Mouse (Mus musculus) small intestine, adult 2 months (tissue): ENCODE measurements around the gene Enthd1. TPM values are rescaled to one million over a fixed set of nuclear protein-coding genes. Genes with fewer than 3 reads are reported as not detected.

Experiments used
- H3K27ac ChIP-seq: fragments of 200-500 bp; 2 replicates; pipeline ENCODE4 v1.5.1; 2012; ENCODE audit warnings: low read depth, low read length, control low read depth, inconsistent platforms; ENCODE audit not compliant: insufficient read depth
- H3K27me3 ChIP-seq: fragments of 200-500 bp; 2 replicates; pipeline ENCODE4 v1.6.1; 2012; ENCODE audit warnings: mild to moderate bottlenecking, moderate library complexity, low read length, inconsistent platforms; ENCODE audit not compliant: control insufficient read depth, insufficient read depth
- H3K36me3 ChIP-seq: fragments of 200-500 bp; 2 replicates; pipeline ENCODE4 v1.6.1; 2012; ENCODE audit warnings: mild to moderate bottlenecking, low read length, control low read depth, inconsistent platforms; ENCODE audit not compliant: control insufficient read depth, insufficient read depth
- H3K4me1 ChIP-seq: fragments of 200-500 bp; 2 replicates; pipeline ENCODE4 v1.6.1; 2012; ENCODE audit warnings: low read length, inconsistent platforms, mixed read lengths; ENCODE audit not compliant: control insufficient read depth, insufficient read depth, insufficient read length
- H3K4me3 ChIP-seq: fragments of 200-500 bp; 2 replicates; pipeline ENCODE4 v1.5.1; 2012; ENCODE audit warnings: low read depth, mild to moderate bottlenecking, control low read depth, inconsistent platforms, low read length, moderate library complexity
- CTCF ChIP-seq: fragments of 200-500 bp; IDR thresholded peaks from 2 replicates; pipeline ENCODE4 v1.5.1; 2012; ENCODE audit warnings: low read depth, mild to moderate bottlenecking, control low read depth, inconsistent platforms, low read length, moderate library complexity, mixed read lengths; ENCODE audit not compliant: insufficient replicate concordance, insufficient read length; ENCODE audit errors: extremely low read depth
- POLR2A ChIP-seq: fragments of 200-500 bp; IDR thresholded peaks from 2 replicates; pipeline ENCODE4 v1.6.1; 2012; ENCODE audit warnings: low read depth, mild to moderate bottlenecking, control low read depth, inconsistent platforms, low read length, moderate library complexity
- whole genome bisulfite sequencing: fragments of 180-500 bp; shearing (Covaris S2); methylation state at CpG from one replicate; pipeline ENCODE4 v1.1.7; 2018; 5-methylcytosine and 5-hydroxymethylcytosine counted together
- polyA plus RNA-seq: library from polyadenylated mRNA; depleted of rRNA; stranded (reverse); fragments of >200 nt; gene quantifications from 2 replicates; pipeline ENCODE4 v1.2.3, GENCODE M21; 2012; rRNA removed

Gene Enthd1
- not detected in 2 replicates for polyA plus RNA-seq

- TF ChIP-seq POLR2A: no peak
- Histone ChIP-seq H3K4me1 (no peaks in the 10 kb centered on the region), H3K27ac (no peak within 1 kb of the TSS), H3K27me3 (no peaks in the 10 kb centered on the region; the same call in 1 of the 2 replicates), H3K36me3 (no peaks in the 10 kb centered on the region), H3K4me3 (no peak within 1 kb of the TSS)
- 85% methylated on average over 19 of the region's 19 CpGs for WGBS
These were observed at the start of gene Enthd1 for GRCm38 (mm10) chr15:80565106-80565665. Gene Enthd1 (minus strand): TSS chr15:80565156.

GRCm38 (mm10) chr15:80613904-80614303, 48.9 kb upstream of the Enthd1 start:
- TF ChIP-seq CTCF: no peak
- TF ChIP-seq POLR2A: no peak
- H3K4me3 ChIP-seq: no peak overlapping the region
- H3K4me1 ChIP-seq: peaks cover 3% of the 10 kb centered on the region; the same call in 1 of the 2 replicates
- no peak overlapping the region for H3K27ac ChIP-seq
- H3K36me3 ChIP-seq: no peaks in the 10 kb centered on the region
- peaks cover 3% of the 10 kb centered on the region; the same call in 1 of the 2 replicates for H3K27me3 ChIP-seq
- 66% methylated on average over 5 of the region's 5 CpGs for WGBS

- H3K4me3 ChIP-seq: no peak overlapping the region
- H3K27ac ChIP-seq: no peak overlapping the region
- H3K36me3 ChIP-seq: no peaks in the 10 kb centered on the region
- 46% methylated on average over 5 of the region's 5 CpGs for WGBS
- H3K27me3 ChIP-seq: peaks cover 3% of the 10 kb centered on the region; the same call in 1 of the 2 replicates
- peaks cover 3% of the 10 kb centered on the region; the same call in 1 of the 2 replicates for H3K4me1 ChIP-seq
- TF ChIP-seq POLR2A (no peak), CTCF (no peak)
These were observed 46.5 kb upstream of the Enthd1 start for GRCm38 (mm10) chr15:80611478-80611877.

- Histone ChIP-seq H3K27me3 (peaks cover 3% of the 10 kb centered on the region; the same call in 1 of the 2 replicates), H3K4me3 (no peak overlapping the region), H3K36me3 (no peaks in the 10 kb centered on the region), H3K4me1 (peaks cover 3% of the 10 kb centered on the region; the same call in 1 of the 2 replicates), H3K27ac (no peak overlapping the region)
- TF ChIP-seq POLR2A (no peak), CTCF (no peak)
- WGBS: 49% methylated on average over 2 of the region's 2 CpGs
These were observed 45.4 kb upstream of the Enthd1 start for GRCm38 (mm10) chr15:80610335-80610734.

GRCm38 (mm10) chr15:80607970-80608369, 43.0 kb upstream of the Enthd1 start:
- Histone ChIP-seq H3K4me3 (no peak overlapping the region), H3K27me3 (no peaks in the 10 kb centered on the region), H3K4me1 (no peaks in the 10 kb centered on the region; the same call in 1 of the 2 replicates), H3K36me3 (no peaks in the 10 kb centered on the region), H3K27ac (no peak overlapping the region)
- WGBS: 69% methylated on average over 3 of the region's 3 CpGs
- TF ChIP-seq CTCF: no peak
- no peak for TF ChIP-seq POLR2A

GRCm38 (mm10) chr15:80604026-80604425, 39.1 kb upstream of the Enthd1 start:
- TF ChIP-seq POLR2A (no peak), CTCF (no peak)
- H3K27me3 ChIP-seq: no peaks in the 10 kb centered on the region
- H3K36me3 ChIP-seq: no peaks in the 10 kb centered on the region
- 53% methylated on average over 6 of the region's 6 CpGs for WGBS
- peaks cover 2% of the 10 kb centered on the region; the same call in 1 of the 2 replicates for H3K4me1 ChIP-seq
- H3K4me3 ChIP-seq: no peak overlapping the region
- no peak overlapping the region for H3K27ac ChIP-seq

- Histone ChIP-seq H3K36me3 (no peaks in the 10 kb centered on the region), H3K4me3 (no peak overlapping the region), H3K27me3 (no peaks in the 10 kb centered on the region), H3K27ac (0 out of 2 replicates have a peak overlapping the region, but pooled peaks have one; percentile 12), H3K4me1 (peaks cover 2% of the 10 kb centered on the region; the same call in 1 of the 2 replicates)
- TF ChIP-seq CTCF (no peak), POLR2A (no peak)
- 81% methylated on average over 7 of the region's 7 CpGs for WGBS
These were observed 37.5 kb upstream of the Enthd1 start for GRCm38 (mm10) chr15:80602487-80602886.
